Mouse (Mus musculus) gastrocnemius, postnatal 25 days (tissue): ENCODE results near the gene Pgpep1. TPM values are rescaled to one million over a fixed set of nuclear protein-coding genes. Genes with fewer than 3 reads are reported as not detected.

Source experiments
- total RNA-seq, 2 experiments: library from RNA; stranded (reverse); gene quantifications; 1 replicate in 1 of 2; 2 replicates in 1 of 2; pipeline ENCODE4 v1.2.3; 2021

Gene Pgpep1
- total RNA-seq, 2 experiments from 2014 or later: 18.6 to 22.6 TPM

Other genes with a start within 250 kb of the Pgpep1 start
- 1 to 10 TPM; 6.1 to 6.4 TPM for gene Crtc1, start 220.8 kb downstream of the Pgpep1 start, total RNA-seq
- 1 to 10 TPM; 4.9 to 6.1 TPM for gene Klhl26, start 183.4 kb downstream of the Pgpep1 start, total RNA-seq
- gene Tmem59l, start 173.0 kb downstream of the Pgpep1 start, total RNA-seq: not detected
- 1 to 10 TPM; 1.7 to 3.8 TPM for gene Crlf1, start 167.2 kb downstream of the Pgpep1 start, total RNA-seq
- 100 to 1,000 TPM; 112 to 120 TPM for gene Rex1bd, start 153.6 kb downstream of the Pgpep1 start, total RNA-seq
- gene Uba52, start 149.6 kb downstream of the Pgpep1 start, total RNA-seq: 100 to 1,000 TPM; 785 to 797 TPM
- gene Fkbp8, start 132.7 kb downstream of the Pgpep1 start, total RNA-seq: 100 to 1,000 TPM; 100 to 104 TPM
- gene Kxd1, start 132.4 kb downstream of the Pgpep1 start, total RNA-seq: 10 to 100 TPM; 70.9 to 71.9 TPM
- 10 to 100 TPM in 1 of 2 experiments, 1 to 10 TPM in 1; 8.1 to 19.3 TPM for gene Ell, start 120.9 kb downstream of the Pgpep1 start, total RNA-seq
- 10 to 100 TPM in 1 of 2 experiments, 1 to 10 TPM in 1; 4.7 to 10.3 TPM for gene Isyna1, start 66.0 kb downstream of the Pgpep1 start, total RNA-seq
- 10 to 100 TPM; 15.4 to 20.0 TPM for gene Ssbp4, start 51.5 kb downstream of the Pgpep1 start, total RNA-seq
- gene Lrrc25, start 44.2 kb downstream of the Pgpep1 start, total RNA-seq: under 1 TPM; 0.54 to 0.56 TPM
- gene Gdf15, start 27.9 kb downstream of the Pgpep1 start, total RNA-seq: under 1 TPM in 1 of 2 experiments, not detected in 1; 0.33 TPM
- gene Lsm4, start 12.9 kb upstream of the Pgpep1 start, total RNA-seq: 10 to 100 TPM; 57.7 to 66.0 TPM
- gene Jund, start 38.6 kb upstream of the Pgpep1 start, total RNA-seq: 10 to 100 TPM; 54.5 to 68.6 TPM
- gene Iqcn, start 43.1 kb upstream of the Pgpep1 start, total RNA-seq: not detected
- not detected for gene Gm3336, start 58.2 kb upstream of the Pgpep1 start, total RNA-seq
- gene Pde4c, start 63.3 kb upstream of the Pgpep1 start, total RNA-seq: 1 to 10 TPM; 1.6 to 2.3 TPM
- 10 to 100 TPM; 40.0 to 40.4 TPM for gene Rab3a, start 94.3 kb upstream of the Pgpep1 start, total RNA-seq
- 10 to 100 TPM; 19.6 to 25.6 TPM for gene Mpv17l2, start 100.6 kb upstream of the Pgpep1 start, total RNA-seq
- gene Pik3r2, start 116.3 kb upstream of the Pgpep1 start, total RNA-seq: 10 to 100 TPM; 13.1 to 18.7 TPM
- gene Mast3, start 144.7 kb upstream of the Pgpep1 start, total RNA-seq: 1 to 10 TPM; 2.4 to 3.4 TPM
- not detected for gene Il12rb1, start 148.1 kb upstream of the Pgpep1 start, total RNA-seq
- 10 to 100 TPM; 21.7 to 39.3 TPM for gene Arrdc2, start 179.3 kb upstream of the Pgpep1 start, total RNA-seq
- gene Kcnn1, start 202.9 kb upstream of the Pgpep1 start, total RNA-seq: 10 to 100 TPM; 11.8 to 14.4 TPM
- gene Ccdc124, start 213.5 kb upstream of the Pgpep1 start, total RNA-seq: 10 to 100 TPM; 58.3 to 58.8 TPM
- gene Slc5a5, start 232.4 kb upstream of the Pgpep1 start, total RNA-seq: not detected
- gene Rpl18a, start 237.0 kb upstream of the Pgpep1 start, total RNA-seq: 100 to 1,000 TPM; 829 to 878 TPM
- 10 to 100 TPM; 11.6 to 11.7 TPM for gene Map1s, start 245.5 kb upstream of the Pgpep1 start, total RNA-seq